Mouse (Mus musculus) olfactory bulb, adult 2 months (tissue): Measurements from ENCODE around the gene Sox6.

Source experiments
- CTCF ChIP-seq: fragments of 200-500 bp; IDR thresholded peaks from 2 replicates; pipeline ENCODE4 v1.5.1; 2012; ENCODE audit warnings: low read depth, mild to moderate bottlenecking, low read length, moderate library complexity; ENCODE audit not compliant: insufficient read depth
- POLR2A ChIP-seq: fragments of 200-500 bp; IDR thresholded peaks from 2 replicates; pipeline ENCODE4 v1.6.1; 2012; ENCODE audit warnings: mild to moderate bottlenecking, low read depth, low read length, moderate library complexity; ENCODE audit not compliant: insufficient read depth

GRCm38 (mm10) chr7:115517701-115518100 lies 520.9 kb downstream of the Sox6 start:
- TF ChIP-seq CTCF (no peak), POLR2A (no peak)
